Mouse (Mus musculus): ENCODE measurements around the gene Vps52.
"Not testable (repeated sequence)": the region's sequence is repeated elsewhere in the genome, so short reads cannot be mapped to it uniquely, and the experiment has no call there.

The Vps52 gene

GRCm38 (mm10) chr17:33994959-33995358, 39.3 kb downstream of the Vps52 start:
- Histone ChIP-seq H3K4me3 (replicated peaks; ENCODE audit: low read length) (no peak overlapping the region), H3K36me3 (ENCODE audit: insufficient read depth, low read length) (no peaks in the 10 kb centered on the region), H3K27me3 (ENCODE audit: insufficient read depth, low read length) (peaks cover 48% of the 10 kb centered on the region), H3K4me1 (replicated peaks; ENCODE audit: low read depth, low read length) (peaks cover 3% of the 10 kb centered on the region), H3K9me3 (ENCODE audit: low read length) (no peaks in the 10 kb centered on the region)
- TF ChIP-seq POU5F1 (IDR thresholded peaks at IDR 0.05; ENCODE audit: borderline replicate concordance, low read length) = no peak
- TF ChIP-seq NANOG (IDR thresholded peaks at IDR 0.05; ENCODE audit: borderline replicate concordance, low read length) = no peak
- no peak for TF ChIP-seq CTCF (conservative IDR thresholded peaks at IDR 0.05; ENCODE audit: low read length)

GRCm38 (mm10) chr17:33995651-33996050, 40.0 kb downstream of the Vps52 start:
- H3K4me1 ChIP-seq (replicated peaks; ENCODE audit: low read depth, low read length) = peaks cover 8% of the 10 kb centered on the region
- peaks cover 52% of the 10 kb centered on the region for H3K27me3 ChIP-seq (ENCODE audit: insufficient read depth, low read length)
- TF ChIP-seq POU5F1 (IDR thresholded peaks at IDR 0.05; ENCODE audit: borderline replicate concordance, low read length) (no peak), NANOG (IDR thresholded peaks at IDR 0.05; ENCODE audit: borderline replicate concordance, low read length) (no peak), CTCF (conservative IDR thresholded peaks at IDR 0.05; ENCODE audit: low read length) (no peak)
- no peaks in the 10 kb centered on the region for H3K9me3 ChIP-seq (ENCODE audit: low read length)
- no peaks in the 10 kb centered on the region for H3K36me3 ChIP-seq (ENCODE audit: insufficient read depth, low read length)
- no peak overlapping the region for H3K4me3 ChIP-seq (replicated peaks; ENCODE audit: low read length)

GRCm38 (mm10) chr17:33997025-33997424, 41.4 kb downstream of the Vps52 start:
- H3K9me3 ChIP-seq (ENCODE audit: low read length); H3K4me1 ChIP-seq (replicated peaks; ENCODE audit: low read depth, low read length); H3K36me3 ChIP-seq (ENCODE audit: insufficient read depth, low read length); H3K4me3 ChIP-seq (replicated peaks; ENCODE audit: low read length): not testable (repeated sequence)
- peaks cover 64% of the 10 kb centered on the region for H3K27me3 ChIP-seq (ENCODE audit: insufficient read depth, low read length)

- not testable (repeated sequence) for H3K4me3 ChIP-seq (replicated peaks; ENCODE audit: low read length); H3K9me3 ChIP-seq (ENCODE audit: low read length); H3K36me3 ChIP-seq (ENCODE audit: insufficient read depth, low read length)
- H3K4me1 ChIP-seq (replicated peaks; ENCODE audit: low read depth, low read length) = peaks cover 10% of the 10 kb centered on the region
- peaks cover 69% of the 10 kb centered on the region for H3K27me3 ChIP-seq (ENCODE audit: insufficient read depth, low read length)
Observed at GRCm38 (mm10) chr17:33998697-33999096, 43.1 kb downstream of the Vps52 start.

GRCm38 (mm10) chr17:33999341-34000149, 43.9 kb downstream of the Vps52 start:
- 0 out of 2 replicates have a peak, but pooled peaks cover 4% of the 10 kb centered on the region for H3K9me3 ChIP-seq (ENCODE audit: low read length)
- peak overlapping the region; percentile 80 for H3K4me3 ChIP-seq (replicated peaks; ENCODE audit: low read length)
- H3K36me3 ChIP-seq (ENCODE audit: insufficient read depth, low read length) = no peaks in the 10 kb centered on the region
- peaks cover 69% of the 10 kb centered on the region for H3K27me3 ChIP-seq (ENCODE audit: insufficient read depth, low read length)
- peaks cover 18% of the 10 kb centered on the region for H3K4me1 ChIP-seq (replicated peaks; ENCODE audit: low read depth, low read length)
- TF ChIP-seq CTCF (conservative IDR thresholded peaks at IDR 0.05; ENCODE audit: low read length) (no peak), POU5F1 (IDR thresholded peaks at IDR 0.05; ENCODE audit: borderline replicate concordance, low read length) (no peak), NANOG (IDR thresholded peaks at IDR 0.05; ENCODE audit: borderline replicate concordance, low read length) (no peak)

- 0 out of 2 replicates have a peak, but pooled peaks cover 4% of the 10 kb centered on the region for H3K9me3 ChIP-seq (ENCODE audit: low read length)
- H3K36me3 ChIP-seq (ENCODE audit: insufficient read depth, low read length) = no peaks in the 10 kb centered on the region
- H3K4me1 ChIP-seq (replicated peaks; ENCODE audit: low read depth, low read length) = peaks cover 18% of the 10 kb centered on the region
- peaks cover 66% of the 10 kb centered on the region for H3K27me3 ChIP-seq (ENCODE audit: insufficient read depth, low read length)
- no peak for TF ChIP-seq NANOG (IDR thresholded peaks at IDR 0.05; ENCODE audit: borderline replicate concordance, low read length)
- TF ChIP-seq CTCF (conservative IDR thresholded peaks at IDR 0.05; ENCODE audit: low read length) = no peak
- TF ChIP-seq POU5F1 (IDR thresholded peaks at IDR 0.05; ENCODE audit: borderline replicate concordance, low read length) = no peak
- H3K4me3 ChIP-seq (replicated peaks; ENCODE audit: low read length) = peak within 1 kb of the TSS; percentile 80
Observed at GRCm38 (mm10) chr17:34000150-34000537, 44.5 kb downstream of the Vps52 start, which contains the start of gene H2-K1. TSS of gene H2-K1 (minus strand) at chr17:34000347.

- not testable (repeated sequence) for H3K9me3 ChIP-seq (ENCODE audit: low read length); H3K36me3 ChIP-seq (ENCODE audit: insufficient read depth, low read length); H3K4me3 ChIP-seq (replicated peaks; ENCODE audit: low read length)
- peaks cover 18% of the 10 kb centered on the region for H3K4me1 ChIP-seq (replicated peaks; ENCODE audit: low read depth, low read length)
- peaks cover 66% of the 10 kb centered on the region for H3K27me3 ChIP-seq (ENCODE audit: insufficient read depth, low read length)
Observed at GRCm38 (mm10) chr17:34000796-34001195, 45.2 kb downstream of the Vps52 start.

GRCm38 (mm10) chr17:34003426-34003825, 47.8 kb downstream of the Vps52 start:
- H3K9me3 ChIP-seq (ENCODE audit: low read length) = 0 out of 2 replicates have a peak, but pooled peaks cover 4% of the 10 kb centered on the region
- peaks cover 49% of the 10 kb centered on the region for H3K27me3 ChIP-seq (ENCODE audit: insufficient read depth, low read length)
- H3K4me1 ChIP-seq (replicated peaks; ENCODE audit: low read depth, low read length) = peaks cover 21% of the 10 kb centered on the region
- peak overlapping the region; percentile 39; the same call in 1 of the 2 replicates for H3K4me3 ChIP-seq (replicated peaks; ENCODE audit: low read length)
- no peaks in the 10 kb centered on the region for H3K36me3 ChIP-seq (ENCODE audit: insufficient read depth, low read length)
- TF ChIP-seq CTCF (conservative IDR thresholded peaks at IDR 0.05; ENCODE audit: low read length) (peak; percentile 96), NANOG (IDR thresholded peaks at IDR 0.05; ENCODE audit: borderline replicate concordance, low read length) (no peak), POU5F1 (IDR thresholded peaks at IDR 0.05; ENCODE audit: borderline replicate concordance, low read length) (no peak)

GRCm38 (mm10) chr17:34006570-34006969, 51.0 kb downstream of the Vps52 start:
- Histone ChIP-seq H3K4me3 (replicated peaks; ENCODE audit: low read length) (no peak overlapping the region), H3K27me3 (ENCODE audit: insufficient read depth, low read length) (peaks cover 18% of the 10 kb centered on the region), H3K36me3 (ENCODE audit: insufficient read depth, low read length) (no peaks in the 10 kb centered on the region), H3K9me3 (ENCODE audit: low read length) (0 out of 2 replicates have a peak, but pooled peaks cover 4% of the 10 kb centered on the region), H3K4me1 (replicated peaks; ENCODE audit: low read depth, low read length) (peaks cover 13% of the 10 kb centered on the region)
- TF ChIP-seq POU5F1 (IDR thresholded peaks at IDR 0.05; ENCODE audit: borderline replicate concordance, low read length) (no peak), NANOG (IDR thresholded peaks at IDR 0.05; ENCODE audit: borderline replicate concordance, low read length) (no peak), CTCF (conservative IDR thresholded peaks at IDR 0.05; ENCODE audit: low read length) (no peak)
